Mouse (Mus musculus) stomach, embryonic 15.5 days (tissue): ENCODE measurements around the gene Vbp1. TPM values are rescaled to one million over a fixed set of nuclear protein-coding genes. Genes with fewer than 3 reads are reported as not detected.
"Not testable (repeated sequence)": the region's sequence is repeated elsewhere in the genome, so short reads cannot be mapped to it uniquely, and the experiment has no call there.

Experiments used
- ATAC-seq: fragments of 200-750 bp; cut with Nextera tagmentation; 2 replicates; pipeline ENCODE4 v1.8.0; 2017; ENCODE audit warnings: low read depth, moderate number of reproducible peaks, moderate TSS enrichment; ENCODE audit not compliant: insufficient read depth, low FRiP score
- H3K27ac ChIP-seq: fragments of 300-500 bp; sonication (generic); 2 replicates; pipeline ENCODE4 v1.5.1; 2015; ENCODE audit warnings: mild to moderate bottlenecking, inconsistent platforms
- H3K27me3 ChIP-seq: fragments of 300-500 bp; sonication (generic); replicated peaks from 2 replicates; pipeline ENCODE4 v1.6.1; 2015; ENCODE audit warnings: inconsistent platforms
- H3K36me3 ChIP-seq: fragments of 300-500 bp; sonication (generic); 2 replicates; pipeline ENCODE4 v1.6.1; 2015; ENCODE audit warnings: inconsistent platforms
- H3K4me1 ChIP-seq: fragments of 300-500 bp; sonication (generic); 2 replicates; pipeline ENCODE4 v1.6.1; 2015; ENCODE audit warnings: inconsistent platforms
- H3K4me2 ChIP-seq: fragments of 300-500 bp; sonication (generic); 2 replicates; pipeline ENCODE4 v1.6.1; 2015; ENCODE audit warnings: mild to moderate bottlenecking, inconsistent platforms
- H3K4me3 ChIP-seq: fragments of 300-500 bp; sonication (generic); replicated peaks from 2 replicates; pipeline ENCODE4 v1.5.1; 2015; ENCODE audit warnings: inconsistent platforms
- H3K9ac ChIP-seq: fragments of 300-500 bp; sonication (generic); 2 replicates; pipeline ENCODE4 v1.6.1; 2015; ENCODE audit warnings: inconsistent platforms
- H3K9me3 ChIP-seq: fragments of 300-500 bp; sonication (generic); 2 replicates; pipeline ENCODE4 v1.6.1; 2016; ENCODE audit warnings: inconsistent platforms
- WGBS: fragments of 180-500 bp; shearing (Covaris S2); methylation state at CpG from one replicate; pipeline ENCODE4 v1.1.7; 2015; 5-methylcytosine and 5-hydroxymethylcytosine counted together
- polyA plus RNA-seq: library from polyadenylated mRNA; unstranded; fragments of >200 nt; fragmentation: Nextera tagmentation; extraction: Ambion mirVana; gene quantifications from 2 replicates; pipeline ENCODE4 v1.2.1, GENCODE M21; 2015

Gene Vbp1
- 157 and 160 TPM in 2 replicates for polyA plus RNA-seq

- peak; percentile 98 for ATAC-seq
- 12% methylated on average over 37 of the region's 37 CpGs for WGBS
- peak within 1 kb of the TSS; percentile 89 for H3K27ac ChIP-seq
These were observed at the start of gene Vbp1 for GRCm38 (mm10) chrX:75514179-75514972. Gene Vbp1 (plus strand): TSS chrX:75514299.

GRCm38 (mm10) chrX:75475182-75475644 is 38.9 kb upstream of the Vbp1 start:
- not testable (repeated sequence) for H3K27me3 ChIP-seq, H3K27ac ChIP-seq, H3K4me1 ChIP-seq, H3K9ac ChIP-seq, H3K9me3 ChIP-seq, ATAC-seq, H3K36me3 ChIP-seq
- peak overlapping the region; percentile 39 for H3K4me3 ChIP-seq
- 22% methylated on average over 37 of the region's 37 CpGs for WGBS
- peak overlapping the region; percentile 51 for H3K4me2 ChIP-seq

More at GRCm38 (mm10) chrX:75514179-75514972, at the start of gene Vbp1:
- no peaks in the 10 kb centered on the region for H3K36me3 ChIP-seq
- H3K9me3 ChIP-seq, result no peaks in the 10 kb centered on the region
- no peaks in the 10 kb centered on the region for H3K4me1 ChIP-seq
- H3K9ac ChIP-seq, result peak within 1 kb of the TSS; percentile 23
- no peaks in the 10 kb centered on the region for H3K27me3 ChIP-seq
- peak within 1 kb of the TSS; percentile 41 for H3K4me2 ChIP-seq
- H3K4me3 ChIP-seq, result peak within 1 kb of the TSS; percentile 54

DNA sequence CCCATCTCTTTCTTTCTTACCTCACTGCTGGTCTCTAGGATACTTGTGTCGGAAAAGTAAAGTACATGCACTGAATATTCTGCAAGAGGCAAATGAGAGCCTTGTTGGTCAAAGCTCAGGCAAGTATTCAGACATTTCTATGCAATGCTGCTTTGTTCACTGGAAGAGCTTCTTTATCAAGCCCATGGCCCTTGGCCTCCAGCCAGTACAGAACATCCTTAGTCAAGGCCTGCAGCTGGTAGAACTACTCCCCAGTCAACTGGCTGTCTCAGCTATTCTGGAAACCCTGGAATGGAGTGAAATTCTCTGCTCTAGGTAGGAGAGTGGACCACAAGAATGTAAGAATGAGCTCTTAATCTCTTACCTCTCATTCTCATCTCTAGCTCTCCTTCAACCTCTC is 24.2 kb upstream of the Vbp1 start:
- Histone ChIP-seq H3K27me3 (no peaks in the 10 kb centered on the region), H3K9ac (no peak overlapping the region), H3K9me3 (no peaks in the 10 kb centered on the region), H3K36me3 (no peaks in the 10 kb centered on the region), H3K4me1 (no peaks in the 10 kb centered on the region), H3K4me2 (no peak overlapping the region), H3K4me3 (no peak overlapping the region), H3K27ac (no peak overlapping the region)
- ATAC-seq, result no peak
- WGBS, result 81% methylated on average over 1 of the region's 1 CpGs

- Histone ChIP-seq H3K4me2 (peak overlapping the region; percentile 29; the same call in 1 of the 2 replicates), H3K4me3 (peak overlapping the region; percentile 54), H3K9ac (no peak overlapping the region), H3K36me3 (no peaks in the 10 kb centered on the region), H3K27me3 (no peaks in the 10 kb centered on the region), H3K9me3 (no peaks in the 10 kb centered on the region), H3K4me1 (no peaks in the 10 kb centered on the region), H3K27ac (no peak overlapping the region)
- 34% methylated on average over 3 of the region's 3 CpGs for WGBS
- ATAC-seq, result no peak
These were observed 316 bp upstream of the Vbp1 start for GRCm38 (mm10) chrX:75513787-75514178.

- Histone ChIP-seq H3K36me3 (no peaks in the 10 kb centered on the region), H3K4me2 (peak within 1 kb of the TSS; percentile 60), H3K4me1 (no peaks in the 10 kb centered on the region), H3K27ac (no peak within 1 kb of the TSS), H3K9ac (no peak within 1 kb of the TSS), H3K9me3 (no peaks in the 10 kb centered on the region), H3K27me3 (no peaks in the 10 kb centered on the region), H3K4me3 (peak within 1 kb of the TSS; percentile 46)
- peak; percentile 66; the same call in 1 of the 2 replicates for ATAC-seq
- 15% methylated on average over 41 of the region's 41 CpGs for WGBS
These were observed 63.7 kb downstream of the Vbp1 start, which contains the start of gene Rab39b for GRCm38 (mm10) chrX:75577582-75578324. Gene Rab39b (minus strand): TSS chrX:75578231.

GRCm38 (mm10) chrX:75578539-75578938 is 64.4 kb downstream of the Vbp1 start:
- H3K27ac ChIP-seq, result no peak overlapping the region
- no peak overlapping the region for H3K9ac ChIP-seq
- H3K9me3 ChIP-seq, result no peaks in the 10 kb centered on the region
- H3K27me3 ChIP-seq, result no peaks in the 10 kb centered on the region
- WGBS, result 77% methylated on average over 2 of the region's 2 CpGs
- no peak for ATAC-seq
- no peak overlapping the region for H3K4me3 ChIP-seq
- H3K4me1 ChIP-seq, result no peaks in the 10 kb centered on the region
- no peaks in the 10 kb centered on the region for H3K36me3 ChIP-seq
- no peak overlapping the region for H3K4me2 ChIP-seq

Other genes with a start within 250 kb of the Vbp1 start
- 46.8 and 57.8 TPM in 2 replicates for gene Fundc2, start 131.9 kb upstream of the Vbp1 start, polyA plus RNA-seq
- 1.5 TPM in 2 replicates for gene F8, start 131.7 kb upstream of the Vbp1 start, polyA plus RNA-seq
- 20.6 and 23.9 TPM in 2 replicates for gene Cmc4, start 97.7 kb upstream of the Vbp1 start, polyA plus RNA-seq
- 9.0 and 10.6 TPM in 2 replicates for gene Mtcp1, start 97.7 kb upstream of the Vbp1 start, polyA plus RNA-seq
- gene Brcc3, start 97.7 kb upstream of the Vbp1 start, polyA plus RNA-seq, result 69.8 and 74.4 TPM in 2 replicates
- 2.2 TPM in 2 replicates for gene Rab39b, start 63.9 kb downstream of the Vbp1 start, polyA plus RNA-seq